Mouse (Mus musculus) G1E (cell line): ENCODE data around the gene Krt33b. TPM values are rescaled to one million over a fixed set of nuclear protein-coding genes. Genes with fewer than 3 reads are reported as not detected.

ENCODE experiments used
- ATAC-seq: 2 replicates; pipeline ENCODE4 v1.8.0; 2016; ENCODE audit warnings: mild to moderate bottlenecking; ENCODE audit not compliant: insufficient number of reproducible peaks, poor library complexity, low FRiP score, severe bottlenecking; ENCODE audit errors: extremely low read depth
- DNase-seq: peaks from one replicate; pipeline ENCODE4 v3.0.0; 2012; ENCODE audit warnings: low spot score
- H3K27me3 ChIP-seq: 2 replicates; pipeline ENCODE4 v1.6.1; 2012; ENCODE audit warnings: mild to moderate bottlenecking, low read length, inconsistent platforms; ENCODE audit not compliant: insufficient read depth
- H3K36me3 ChIP-seq: replicated peaks from 2 replicates; pipeline ENCODE3; 2012; ENCODE audit warnings: mild to moderate bottlenecking, inconsistent platforms
- H3K4me1 ChIP-seq: 2 replicates; pipeline ENCODE4 v1.6.1; 2012; ENCODE audit warnings: low read depth, low read length, inconsistent platforms, mixed read lengths; ENCODE audit not compliant: insufficient read depth
- H3K4me3 ChIP-seq: 2 replicates; pipeline ENCODE4 v1.5.1; 2012; ENCODE audit warnings: low read depth, mild to moderate bottlenecking, inconsistent platforms, low read length, moderate library complexity, mixed read lengths
- H3K9me3 ChIP-seq: replicated peaks from 2 replicates; pipeline ENCODE4 v1.6.1; 2012; ENCODE audit warnings: inconsistent platforms
- CTCF ChIP-seq: IDR thresholded peaks from 2 replicates; pipeline ENCODE4 v1.5.1; 2012; ENCODE audit warnings: low read depth, low read length, inconsistent platforms, mixed read lengths
- GATA1 ChIP-seq: IDR thresholded peaks from 2 replicates; pipeline ENCODE4 v1.6.1; 2012; ENCODE audit warnings: borderline replicate concordance, low read length, inconsistent platforms, mixed read lengths
- GATA2 ChIP-seq: IDR thresholded peaks from 2 replicates; pipeline ENCODE4 v1.6.1; 2012; ENCODE audit warnings: low read depth, low read length, inconsistent platforms, borderline replicate concordance
- POLR2AphosphoS5 ChIP-seq: IDR thresholded peaks from 2 replicates; pipeline ENCODE4 v1.6.1; 2012; ENCODE audit warnings: low read depth, low read length, inconsistent platforms; ENCODE audit not compliant: insufficient replicate concordance
- TAL1 ChIP-seq: conservative IDR thresholded peaks from 2 replicates; pipeline ENCODE4 v1.6.1; 2012; ENCODE audit warnings: low read depth, low read length, inconsistent platforms, mixed read lengths
- polyA plus RNA-seq: library from polyadenylated mRNA; stranded (reverse); fragments of >175 nt; gene quantifications from 2 replicates; pipeline ENCODE4 v1.2.3, GENCODE M21; 2012
- total RNA-seq, 2 experiments: library from RNA; stranded (forward) in 1 of 2; stranded (reverse) in 1 of 2; fragments of 200-1000 nt in 1 of 2; fragments of >200 nt in 1 of 2; fragmentation: Nextera tagmentation in 1 of 2; gene quantifications; 2 replicates each; pipeline ENCODE4 v1.2.3; 2014 to 2017

Krt33b gene
- total and polyA plus RNA-seq, 3 experiments: not detected

GRCm38 (mm10) chr11:100050451-100050850 is 20.8 kb upstream of the Krt33b start, which contains the start of gene Krt31:
Gene Krt31 (minus strand): TSS chr11:100050551.
- no peak for DNase-seq
- ATAC-seq: no peak
- Histone ChIP-seq H3K36me3 (no peaks in the 10 kb centered on the region), H3K4me1 (no peaks in the 10 kb centered on the region), H3K27me3 (no peaks in the 10 kb centered on the region), H3K9me3 (peaks cover 53% of the 10 kb centered on the region), H3K4me3 (no peak within 1 kb of the TSS)
- TF ChIP-seq TAL1: no peak
- no peak for TF ChIP-seq GATA2
- no peak for TF ChIP-seq GATA1
- TF ChIP-seq CTCF: no peak
- no peak for TF ChIP-seq POLR2AphosphoS5

- Histone ChIP-seq H3K27me3 (no peaks in the 10 kb centered on the region), H3K36me3 (no peaks in the 10 kb centered on the region), H3K4me3 (no peak overlapping the region), H3K4me1 (no peaks in the 10 kb centered on the region), H3K9me3 (peaks cover 34% of the 10 kb centered on the region)
- ATAC-seq (no peak), DNase-seq (no peak)
- no peak for TF ChIP-seq TAL1
- TF ChIP-seq GATA1: no peak
- TF ChIP-seq POLR2AphosphoS5: no peak
- TF ChIP-seq GATA2: no peak
- no peak for TF ChIP-seq CTCF
These were observed 17.5 kb upstream of the Krt33b start for GRCm38 (mm10) chr11:100047193-100047592.

DNA sequence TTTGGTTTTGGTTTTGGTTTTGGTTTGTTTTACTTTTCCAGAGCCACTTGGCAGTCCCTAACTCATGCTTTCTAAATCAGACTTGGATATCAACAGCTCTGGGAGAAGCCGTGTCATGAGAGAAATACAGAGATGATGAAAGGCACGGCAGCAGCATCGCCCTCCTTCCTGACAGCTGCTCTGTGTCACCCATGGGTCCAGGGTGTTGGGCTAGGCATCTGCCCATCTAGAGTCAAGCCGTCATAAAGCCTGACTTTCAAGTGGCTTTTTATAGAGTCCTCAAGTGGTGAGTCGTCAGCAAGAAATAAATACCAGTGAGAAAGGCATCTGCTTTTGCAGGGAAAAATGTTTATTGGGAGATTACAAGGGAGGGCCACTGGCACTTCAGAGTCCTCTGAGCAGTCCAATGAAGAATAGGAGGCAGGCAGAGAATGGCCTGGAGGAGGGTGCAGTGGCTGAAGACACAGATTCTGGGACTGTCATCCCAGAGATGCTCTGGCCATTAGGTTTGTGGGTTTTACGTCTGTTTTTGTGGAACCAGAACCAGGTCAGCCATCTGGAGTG is 16.7 kb upstream of the Krt33b start:
- H3K27me3 ChIP-seq: no peaks in the 10 kb centered on the region
- no peaks in the 10 kb centered on the region for H3K36me3 ChIP-seq
- H3K9me3 ChIP-seq: peaks cover 39% of the 10 kb centered on the region
- DNase-seq: no peak
- TF ChIP-seq GATA1 (no peak), GATA2 (no peak), TAL1 (no peak), POLR2AphosphoS5 (no peak), CTCF (no peak)
- no peaks in the 10 kb centered on the region for H3K4me1 ChIP-seq
- no peak for ATAC-seq
- H3K4me3 ChIP-seq: no peak overlapping the region; the same call in 1 of the 2 replicates

DNA sequence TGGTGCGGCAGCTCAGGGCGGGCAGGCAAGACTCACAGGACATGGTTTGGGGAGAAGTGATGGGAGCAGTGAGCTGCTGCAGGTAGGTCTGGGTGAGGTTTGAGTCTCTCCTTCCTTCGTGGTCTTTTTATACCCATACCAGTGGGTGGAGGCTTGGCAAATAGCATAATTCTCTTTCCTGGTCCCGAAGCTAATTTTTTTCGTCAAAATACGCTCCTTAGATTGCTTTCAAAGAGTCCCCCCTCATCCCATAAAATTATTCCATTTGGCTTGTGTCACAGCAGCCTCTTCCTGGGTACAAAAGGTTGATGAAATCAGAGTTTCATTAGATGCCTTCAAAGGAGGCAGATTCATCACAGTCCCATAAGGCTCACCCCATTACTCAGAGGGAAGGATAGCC is 11.8 kb upstream of the Krt33b start, which contains the start of gene Krt34:
TSS of gene Krt34 (minus strand) at position 101 of the 400 bp plus-strand sequence.
- no peak for ATAC-seq
- TF ChIP-seq GATA1: no peak
- TF ChIP-seq TAL1: no peak
- no peak for TF ChIP-seq POLR2AphosphoS5
- TF ChIP-seq CTCF: no peak
- TF ChIP-seq GATA2: no peak
- H3K4me3 ChIP-seq: no peak within 1 kb of the TSS
- H3K4me1 ChIP-seq: no peaks in the 10 kb centered on the region
- H3K9me3 ChIP-seq: peaks cover 44% of the 10 kb centered on the region
- no peaks in the 10 kb centered on the region for H3K27me3 ChIP-seq
- no peak for DNase-seq
- no peaks in the 10 kb centered on the region for H3K36me3 ChIP-seq

DNA sequence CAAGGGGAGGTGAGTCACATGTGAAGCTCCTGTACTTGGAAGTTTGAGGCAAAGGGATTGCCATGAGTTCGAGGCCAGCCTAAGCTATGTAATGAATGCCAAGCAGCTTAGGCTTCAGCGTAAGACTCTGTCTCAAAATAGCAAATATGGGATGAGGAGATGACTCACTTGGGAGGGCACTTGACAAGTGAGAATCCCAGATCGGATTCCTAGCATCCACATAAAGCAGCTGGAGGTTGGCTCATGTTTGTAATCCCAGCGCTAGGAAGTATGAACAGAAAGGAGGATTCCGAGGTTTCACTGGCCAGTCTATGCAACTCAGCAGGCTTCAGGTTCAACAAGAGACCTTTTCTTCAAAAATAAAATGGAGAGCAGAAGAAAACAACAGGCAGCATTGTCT is 8.2 kb downstream of the Krt33b start:
- no peaks in the 10 kb centered on the region for H3K4me1 ChIP-seq
- H3K36me3 ChIP-seq: no peaks in the 10 kb centered on the region
- no peak overlapping the region for H3K4me3 ChIP-seq
- no peak for DNase-seq
- no peaks in the 10 kb centered on the region for H3K27me3 ChIP-seq
- TF ChIP-seq GATA1: no peak
- TF ChIP-seq GATA2: no peak
- TF ChIP-seq TAL1: no peak
- TF ChIP-seq CTCF: no peak
- TF ChIP-seq POLR2AphosphoS5: no peak
- ATAC-seq: no peak
- peaks cover 52% of the 10 kb centered on the region for H3K9me3 ChIP-seq

DNA sequence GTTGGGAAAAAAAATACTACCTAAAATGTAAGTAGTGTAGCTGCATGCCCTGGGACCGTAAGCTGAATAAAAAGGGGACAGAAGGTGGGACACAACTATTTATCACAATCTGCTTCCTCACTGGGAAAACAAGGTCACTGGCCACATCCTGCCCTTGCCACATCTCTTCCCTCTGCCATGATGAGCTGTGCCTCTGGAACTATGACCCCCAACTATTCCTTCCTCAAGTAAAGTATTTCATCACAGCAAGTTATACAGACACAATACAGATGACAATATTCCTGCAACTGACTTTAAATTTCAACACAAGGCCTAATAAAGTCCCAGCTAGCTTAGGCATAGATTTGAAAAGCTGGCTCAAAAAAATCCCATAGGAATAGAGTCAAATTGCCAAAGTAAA is 10.2 kb downstream of the Krt33b start:
- no peak overlapping the region for H3K4me3 ChIP-seq
- H3K4me1 ChIP-seq: no peaks in the 10 kb centered on the region
- no peaks in the 10 kb centered on the region for H3K27me3 ChIP-seq
- TF ChIP-seq TAL1: no peak
- H3K9me3 ChIP-seq: peaks cover 48% of the 10 kb centered on the region
- DNase-seq (no peak), ATAC-seq (no peak)
- H3K36me3 ChIP-seq: no peaks in the 10 kb centered on the region

DNA sequence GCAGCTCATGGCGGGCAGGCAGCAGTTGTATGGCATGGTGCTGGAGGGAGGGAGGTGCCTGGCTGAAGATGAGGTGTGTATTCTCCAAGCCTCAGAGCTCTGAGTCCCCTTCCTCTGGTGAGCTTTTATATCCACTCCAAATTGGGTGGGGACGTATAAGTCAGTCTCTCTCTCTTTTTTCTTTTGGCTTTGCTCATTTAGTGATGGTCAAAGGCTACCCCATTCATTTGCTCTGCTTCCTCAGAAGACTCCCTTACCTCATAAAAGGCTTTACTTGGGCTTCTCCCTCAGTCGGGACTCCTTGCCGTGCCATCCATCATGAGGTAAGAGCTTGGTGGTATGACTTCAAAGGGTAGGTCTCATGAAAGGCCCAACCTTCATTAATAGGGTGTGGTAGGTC is 13.6 kb downstream of the Krt33b start, which contains the start of gene Krt33a:
TSS of gene Krt33a (minus strand) at position 101 of the 400 bp plus-strand sequence.
- Histone ChIP-seq H3K4me1 (no peaks in the 10 kb centered on the region), H3K36me3 (no peaks in the 10 kb centered on the region), H3K4me3 (no peak within 1 kb of the TSS), H3K9me3 (peaks cover 55% of the 10 kb centered on the region), H3K27me3 (no peaks in the 10 kb centered on the region)
- no peak for DNase-seq
- no peak for ATAC-seq
- TF ChIP-seq GATA2 (no peak), POLR2AphosphoS5 (no peak), CTCF (no peak), GATA1 (no peak), TAL1 (no peak)
